Mouse (Mus musculus) erythroblast, embryonic 14.5 days (primary cell): ENCODE measurements around the gene Tas2r104. TPM values are rescaled to one million over a fixed set of nuclear protein-coding genes. Genes with fewer than 3 reads are reported as not detected.

Experiments
- H3K27me3 ChIP-seq: 2 replicates; pipeline ENCODE4 v1.6.1; 2012; ENCODE audit warnings: inconsistent platforms; ENCODE audit not compliant: control insufficient read depth
- H3K36me3 ChIP-seq: 2 replicates; pipeline ENCODE4 v1.6.1; 2012; ENCODE audit warnings: mild to moderate bottlenecking, inconsistent platforms; ENCODE audit not compliant: control insufficient read depth
- H3K4me1 ChIP-seq: 2 replicates; pipeline ENCODE4 v1.6.1; 2012; ENCODE audit warnings: inconsistent platforms; ENCODE audit not compliant: control insufficient read depth
- H3K4me3 ChIP-seq: replicated peaks from 2 replicates; pipeline ENCODE3; 2012; ENCODE audit warnings: moderate library complexity, mild to moderate bottlenecking, inconsistent platforms
- H3K9me3 ChIP-seq: 2 replicates; pipeline ENCODE4 v1.6.1; 2012; ENCODE audit warnings: low read length, inconsistent platforms, mixed read lengths; ENCODE audit not compliant: control insufficient read depth
- GATA1 ChIP-seq: IDR thresholded peaks from 2 replicates; pipeline ENCODE4 v1.6.1; 2012; ENCODE audit warnings: low read length, inconsistent platforms, mixed read lengths
- TAL1 ChIP-seq: IDR thresholded peaks from 3 replicates; pipeline ENCODE4 v1.6.1; 2012; ENCODE audit warnings: low read length, inconsistent platforms, mixed read lengths
- polyA plus RNA-seq: library from polyadenylated mRNA; stranded (reverse); fragments of >175 nt; gene quantifications from 2 replicates; pipeline ENCODE4 v1.2.3, GENCODE M21; 2012

Tas2r104 gene
- not detected in 2 replicates for polyA plus RNA-seq

- H3K27me3 ChIP-seq = no peaks in the 10 kb centered on the region
Observed at GRCm38 (mm10) chr6:131685644-131686043, at the start of gene Tas2r104. Gene Tas2r104 (minus strand): TSS chr6:131685744.

GRCm38 (mm10) chr6:131712803-131713202 lies 27.3 kb upstream of the Tas2r104 start:
- H3K4me3 ChIP-seq = no peak overlapping the region
- H3K36me3 ChIP-seq = no peaks in the 10 kb centered on the region
- peaks cover 10% of the 10 kb centered on the region for H3K9me3 ChIP-seq
- TF ChIP-seq GATA1 (no peak), TAL1 (no peak)
- H3K27me3 ChIP-seq = no peaks in the 10 kb centered on the region
- H3K4me1 ChIP-seq = no peaks in the 10 kb centered on the region

More at GRCm38 (mm10) chr6:131685644-131686043, at the start of gene Tas2r104:
- Histone ChIP-seq H3K9me3 (0 out of 2 replicates have a peak, but pooled peaks cover 2% of the 10 kb centered on the region), H3K4me1 (no peaks in the 10 kb centered on the region), H3K4me3 (no peak within 1 kb of the TSS), H3K36me3 (no peaks in the 10 kb centered on the region)
- no peak for TF ChIP-seq TAL1
- no peak for TF ChIP-seq GATA1

GRCm38 (mm10) chr6:131689963-131690362 lies 4.4 kb upstream of the Tas2r104 start, which contains the start of gene Tas2r114:
Gene Tas2r114 (minus strand): TSS chr6:131690063.
- no peak within 1 kb of the TSS for H3K4me3 ChIP-seq
- no peaks in the 10 kb centered on the region for H3K4me1 ChIP-seq
- TF ChIP-seq GATA1 (no peak), TAL1 (no peak)
- H3K36me3 ChIP-seq = no peaks in the 10 kb centered on the region
- H3K27me3 ChIP-seq = no peaks in the 10 kb centered on the region
- peaks cover 8% of the 10 kb centered on the region; the same call in 1 of the 2 replicates for H3K9me3 ChIP-seq

GRCm38 (mm10) chr6:131687395-131687794 lies 1.9 kb upstream of the Tas2r104 start, which contains the start of gene Tas2r105:
Gene Tas2r105 (minus strand): TSS chr6:131687495.
- TF ChIP-seq TAL1 = no peak
- TF ChIP-seq GATA1 = no peak
- H3K9me3 ChIP-seq = peaks cover 8% of the 10 kb centered on the region; the same call in 1 of the 2 replicates
- H3K4me3 ChIP-seq = no peak within 1 kb of the TSS
- no peaks in the 10 kb centered on the region for H3K27me3 ChIP-seq
- no peaks in the 10 kb centered on the region for H3K4me1 ChIP-seq
- no peaks in the 10 kb centered on the region for H3K36me3 ChIP-seq

- Histone ChIP-seq H3K36me3 (no peaks in the 10 kb centered on the region), H3K4me1 (no peaks in the 10 kb centered on the region), H3K4me3 (no peak within 1 kb of the TSS), H3K27me3 (no peaks in the 10 kb centered on the region), H3K9me3 (peaks cover 3% of the 10 kb centered on the region; the same call in 1 of the 2 replicates)
- no peak for TF ChIP-seq TAL1
- TF ChIP-seq GATA1 = no peak
Observed at GRCm38 (mm10) chr6:131678786-131679185, 6.8 kb downstream of the Tas2r104 start, which contains the start of gene Tas2r106. Gene Tas2r106 (minus strand): TSS chr6:131678886.

- TF ChIP-seq TAL1 = no peak
- no peak for TF ChIP-seq GATA1
- Histone ChIP-seq H3K36me3 (no peaks in the 10 kb centered on the region), H3K4me1 (no peaks in the 10 kb centered on the region), H3K27me3 (no peaks in the 10 kb centered on the region), H3K4me3 (no peak within 1 kb of the TSS), H3K9me3 (peaks cover 7% of the 10 kb centered on the region; the same call in 1 of the 2 replicates)
Observed at GRCm38 (mm10) chr6:131660049-131660448, 25.5 kb downstream of the Tas2r104 start, which contains the start of gene Tas2r107. Gene Tas2r107 (minus strand): TSS chr6:131660149.

Other genes with a start within 250 kb of the Tas2r104 start
- gene 5430401F13Rik, start 199.3 kb downstream of the Tas2r104 start, polyA plus RNA-seq = not detected in 2 replicates
- not detected in 2 replicates for gene Gm6619, start 199.3 kb downstream of the Tas2r104 start, polyA plus RNA-seq
- not detected in 2 replicates for gene Tas2r130, start 54.8 kb downstream of the Tas2r104 start, polyA plus RNA-seq
- not detected in 2 replicates for gene Tas2r107, start 25.6 kb downstream of the Tas2r104 start, polyA plus RNA-seq
- not detected in 2 replicates for gene Tas2r106, start 6.9 kb downstream of the Tas2r104 start, polyA plus RNA-seq
- gene Tas2r105, start 1.8 kb upstream of the Tas2r104 start, polyA plus RNA-seq = not detected in 2 replicates
- not detected in 2 replicates for gene Tas2r114, start 4.3 kb upstream of the Tas2r104 start, polyA plus RNA-seq